Mouse (Mus musculus) midbrain, embryonic 15.5 days (tissue): Measurements from ENCODE around the gene Bard1. TPM values are rescaled to one million over a fixed set of nuclear protein-coding genes. Genes with fewer than 3 reads are reported as not detected.

Experiments
- ATAC-seq: fragments of 200-750 bp; cut with Nextera tagmentation; replicated peaks from 2 replicates; pipeline ENCODE4 v1.8.0; 2017; ENCODE audit warnings: moderate TSS enrichment
- H3K27ac ChIP-seq: fragments of 300-500 bp; sonication (generic); 2 replicates; pipeline ENCODE4 v1.5.1; 2015; ENCODE audit warnings: mild to moderate bottlenecking, inconsistent platforms
- H3K27me3 ChIP-seq: fragments of 300-500 bp; sonication (generic); replicated peaks from 2 replicates; pipeline ENCODE4 v1.6.1; 2015; ENCODE audit warnings: inconsistent platforms
- H3K36me3 ChIP-seq: fragments of 300-500 bp; sonication (generic); replicated peaks from 2 replicates; pipeline ENCODE4 v1.6.1; 2015; ENCODE audit warnings: inconsistent platforms
- H3K4me1 ChIP-seq: fragments of 300-500 bp; sonication (generic); 2 replicates; pipeline ENCODE4 v1.6.1; 2015; ENCODE audit warnings: inconsistent platforms
- H3K4me2 ChIP-seq: fragments of 300-500 bp; sonication (generic); 2 replicates; pipeline ENCODE4 v1.6.1; 2015; ENCODE audit warnings: inconsistent platforms, mild to moderate bottlenecking, moderate library complexity
- H3K4me3 ChIP-seq: fragments of 300-500 bp; sonication (generic); 2 replicates; pipeline ENCODE4 v1.5.1; 2015; ENCODE audit warnings: mild to moderate bottlenecking, inconsistent platforms
- H3K9ac ChIP-seq: fragments of 300-500 bp; sonication (generic); 2 replicates; pipeline ENCODE4 v1.6.1; 2015; ENCODE audit warnings: mild to moderate bottlenecking, inconsistent platforms
- H3K9me3 ChIP-seq: fragments of 300-500 bp; sonication (generic); 2 replicates; pipeline ENCODE4 v1.6.1; 2016; ENCODE audit warnings: inconsistent platforms
- WGBS: fragments of 180-500 bp; shearing (Covaris S2); methylation state at CpG from one replicate; pipeline ENCODE4 v1.1.7; 2015; ENCODE audit warnings: mixed read lengths; 5-methylcytosine and 5-hydroxymethylcytosine counted together
- polyA plus RNA-seq: library from polyadenylated mRNA; unstranded; fragments of >200 nt; fragmentation: Nextera tagmentation; extraction: Ambion mirVana; gene quantifications from 2 replicates; pipeline ENCODE4 v1.2.1, GENCODE M21; 2015

Bard1 gene
- polyA plus RNA-seq = 0.54 and 0.68 TPM in 2 replicates

DNA sequence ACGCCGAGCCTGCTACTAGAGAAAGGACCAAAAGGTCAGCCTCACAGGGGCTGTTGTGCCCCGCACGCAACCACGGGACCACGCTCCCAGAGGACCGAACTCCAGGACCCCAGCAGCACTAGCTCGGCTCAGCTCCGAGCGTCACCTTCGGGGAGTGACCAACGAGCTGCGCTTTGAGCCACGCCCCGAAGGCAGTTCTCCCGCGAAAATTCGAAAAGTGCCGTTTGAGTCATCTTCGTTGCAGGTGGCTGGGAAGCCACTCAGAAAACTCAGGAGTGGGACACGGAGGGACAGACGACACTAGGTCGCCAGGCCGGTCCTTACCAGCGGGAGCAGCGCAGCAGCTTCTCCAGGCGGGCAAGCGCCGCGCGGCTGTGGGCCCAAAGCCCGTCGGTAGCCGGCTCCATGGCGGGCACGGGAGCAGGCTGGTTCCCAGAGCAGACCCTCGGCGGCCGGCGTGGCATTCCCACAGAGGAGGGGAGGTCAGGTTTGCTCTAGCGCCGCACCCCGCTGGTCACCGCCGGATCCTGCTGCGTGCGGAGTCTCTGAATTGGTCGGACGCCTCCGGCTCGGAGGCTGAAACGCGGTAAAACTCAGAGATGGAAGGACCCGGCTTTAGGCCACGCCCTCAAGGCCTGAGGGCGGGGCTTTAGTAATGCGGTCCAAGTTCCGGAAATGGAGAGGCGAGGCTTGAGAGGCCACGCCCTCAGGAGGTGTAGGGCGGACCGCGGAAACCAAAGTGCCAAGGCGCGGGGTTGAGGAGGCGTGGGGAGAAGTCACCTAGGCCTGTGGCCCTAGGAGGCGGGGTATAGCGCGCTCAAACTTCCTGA is at the start of gene Bard1:
TSS of gene Bard1 (minus strand) at position 803 of the 830 bp plus-strand sequence.
- H3K27ac ChIP-seq = no peak within 1 kb of the TSS
- H3K4me1 ChIP-seq = peaks cover 6% of the 10 kb centered on the region; the same call in 1 of the 2 replicates
- H3K4me2 ChIP-seq = peak within 1 kb of the TSS; percentile 92
- no peaks in the 10 kb centered on the region for H3K36me3 ChIP-seq
- peak within 1 kb of the TSS; percentile 51 for H3K9ac ChIP-seq
- H3K9me3 ChIP-seq = no peaks in the 10 kb centered on the region
- ATAC-seq = peak; percentile 93
- no peaks in the 10 kb centered on the region for H3K27me3 ChIP-seq
- H3K4me3 ChIP-seq = peak within 1 kb of the TSS; percentile 75
- WGBS = under 1% methylated on average over 69 of the region's 69 CpGs

DNA sequence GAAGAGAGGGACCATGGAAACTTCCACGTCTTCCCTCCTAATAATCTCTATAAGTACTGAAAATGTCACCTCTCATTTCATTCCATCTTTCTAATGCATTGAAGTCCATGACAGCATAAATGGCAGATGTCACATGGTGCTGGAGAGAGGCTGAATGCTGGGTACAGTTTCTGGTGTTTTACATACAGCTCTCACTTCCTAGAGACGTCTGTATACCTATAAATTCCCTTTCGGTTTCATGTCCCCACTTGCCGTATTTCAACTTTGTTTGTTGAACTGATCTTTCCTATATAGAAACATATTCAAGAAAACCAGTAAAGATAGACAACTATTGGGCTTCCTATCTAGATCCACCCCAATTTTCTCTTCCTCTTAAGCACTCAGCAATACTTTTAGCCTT is 24.2 kb upstream of the Bard1 start:
- Histone ChIP-seq H3K4me1 (no peaks in the 10 kb centered on the region), H3K27me3 (no peaks in the 10 kb centered on the region), H3K27ac (no peak overlapping the region), H3K4me2 (no peak overlapping the region), H3K36me3 (no peaks in the 10 kb centered on the region), H3K4me3 (no peak overlapping the region), H3K9ac (no peak overlapping the region), H3K9me3 (no peaks in the 10 kb centered on the region)
- WGBS = 89% methylated on average over 4 of the region's 4 CpGs
- ATAC-seq = no peak

GRCm38 (mm10) chr1:71118511-71118910 is 15.6 kb upstream of the Bard1 start:
- H3K4me1 ChIP-seq = peaks cover 3% of the 10 kb centered on the region; the same call in 1 of the 2 replicates
- no peaks in the 10 kb centered on the region for H3K27me3 ChIP-seq
- WGBS = 45% methylated on average over 2 of the region's 2 CpGs
- H3K9ac ChIP-seq = no peak overlapping the region
- H3K4me2 ChIP-seq = no peak overlapping the region
- no peaks in the 10 kb centered on the region for H3K36me3 ChIP-seq
- H3K9me3 ChIP-seq = no peaks in the 10 kb centered on the region
- no peak overlapping the region for H3K27ac ChIP-seq
- no peak for ATAC-seq
- no peak overlapping the region for H3K4me3 ChIP-seq

DNA sequence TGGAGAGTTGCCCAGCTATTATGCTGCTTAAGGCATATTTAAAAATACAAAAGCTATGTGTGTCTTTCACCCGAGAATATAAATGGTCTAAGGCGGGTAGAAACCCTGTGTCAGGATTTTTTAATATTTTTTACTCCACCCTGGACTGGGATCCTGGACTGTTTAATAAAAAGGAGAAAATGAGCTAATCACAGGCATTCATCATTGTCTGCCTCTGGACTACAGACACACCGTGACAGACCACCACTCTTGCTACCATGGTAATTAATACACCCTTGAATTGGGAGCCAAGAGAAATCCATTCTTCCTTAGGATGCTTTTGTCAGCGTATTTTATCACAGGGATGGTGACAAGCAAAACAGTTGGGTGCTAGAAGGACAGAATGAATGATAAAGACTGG is 14.3 kb upstream of the Bard1 start:
- 33% methylated on average over 4 of the region's 4 CpGs for WGBS
- no peaks in the 10 kb centered on the region for H3K36me3 ChIP-seq
- ATAC-seq = no peak; the same call in 1 of the 2 replicates
- H3K4me2 ChIP-seq = no peak overlapping the region
- H3K27ac ChIP-seq = no peak overlapping the region
- H3K27me3 ChIP-seq = no peaks in the 10 kb centered on the region
- H3K9ac ChIP-seq = no peak overlapping the region
- peaks cover 3% of the 10 kb centered on the region; the same call in 1 of the 2 replicates for H3K4me1 ChIP-seq
- no peaks in the 10 kb centered on the region for H3K9me3 ChIP-seq
- no peak overlapping the region for H3K4me3 ChIP-seq

DNA sequence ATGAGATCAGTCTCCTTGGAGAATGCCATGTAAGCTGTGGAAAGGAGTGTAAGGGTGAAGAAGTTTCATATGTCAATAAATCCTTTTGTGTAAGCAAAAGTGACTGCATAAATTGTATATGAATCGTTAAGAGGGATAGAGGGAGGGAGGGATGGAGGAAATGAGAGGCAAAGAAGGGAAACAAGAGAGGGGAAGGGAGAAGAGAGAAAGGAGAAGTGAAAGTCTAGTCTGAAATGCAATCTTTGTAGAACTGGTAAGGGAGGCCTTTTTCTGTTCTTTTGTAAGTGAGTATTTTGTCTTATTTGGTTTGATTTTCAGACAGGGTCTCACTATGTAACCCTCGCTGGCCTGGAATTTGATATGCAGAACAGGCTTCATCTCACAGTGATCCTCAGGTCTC is 12.8 kb upstream of the Bard1 start:
- H3K4me2 ChIP-seq = no peak overlapping the region
- no peak overlapping the region for H3K4me3 ChIP-seq
- no peak for ATAC-seq
- WGBS = 85% methylated on average over 2 of the region's 2 CpGs
- peaks cover 3% of the 10 kb centered on the region; the same call in 1 of the 2 replicates for H3K4me1 ChIP-seq
- H3K9me3 ChIP-seq = no peaks in the 10 kb centered on the region
- no peaks in the 10 kb centered on the region for H3K27me3 ChIP-seq
- no peak overlapping the region for H3K9ac ChIP-seq
- H3K36me3 ChIP-seq = no peaks in the 10 kb centered on the region
- no peak overlapping the region for H3K27ac ChIP-seq

DNA sequence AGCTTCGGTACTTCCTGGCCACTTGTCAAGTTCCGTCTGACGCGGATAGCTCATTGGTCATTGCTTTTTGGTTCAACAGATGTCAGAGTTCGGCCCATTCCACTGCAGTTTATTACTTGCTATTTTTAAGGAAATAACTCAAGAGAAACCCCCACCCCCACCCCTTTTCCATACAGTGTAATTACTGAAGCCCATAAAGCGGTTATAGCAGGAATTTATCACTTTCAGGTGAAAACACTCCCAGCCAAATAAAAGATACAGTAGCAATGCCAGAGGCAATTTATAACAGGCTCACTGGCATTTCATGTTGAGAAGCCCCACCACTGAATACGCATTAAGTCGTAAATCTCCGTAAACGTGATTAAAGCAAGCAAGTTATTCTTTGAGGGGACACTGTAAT is 6.9 kb upstream of the Bard1 start:
- H3K27me3 ChIP-seq = no peaks in the 10 kb centered on the region
- ATAC-seq = no peak
- H3K9ac ChIP-seq = no peak overlapping the region
- no peaks in the 10 kb centered on the region for H3K9me3 ChIP-seq
- no peaks in the 10 kb centered on the region for H3K4me1 ChIP-seq
- H3K4me3 ChIP-seq = no peak overlapping the region
- no peak overlapping the region for H3K27ac ChIP-seq
- no peak overlapping the region for H3K4me2 ChIP-seq
- WGBS = 64% methylated on average over 10 of the region's 10 CpGs
- H3K36me3 ChIP-seq = no peaks in the 10 kb centered on the region

GRCm38 (mm10) chr1:71106127-71106526 is 3.2 kb upstream of the Bard1 start:
- no peak for ATAC-seq
- Histone ChIP-seq H3K4me1 (peaks cover 4% of the 10 kb centered on the region; the same call in 1 of the 2 replicates), H3K27ac (no peak overlapping the region), H3K9me3 (no peaks in the 10 kb centered on the region), H3K27me3 (no peaks in the 10 kb centered on the region), H3K9ac (no peak overlapping the region), H3K36me3 (no peaks in the 10 kb centered on the region), H3K4me3 (no peak overlapping the region), H3K4me2 (no peak overlapping the region)
- 94% methylated on average over 6 of the region's 6 CpGs for WGBS

DNA sequence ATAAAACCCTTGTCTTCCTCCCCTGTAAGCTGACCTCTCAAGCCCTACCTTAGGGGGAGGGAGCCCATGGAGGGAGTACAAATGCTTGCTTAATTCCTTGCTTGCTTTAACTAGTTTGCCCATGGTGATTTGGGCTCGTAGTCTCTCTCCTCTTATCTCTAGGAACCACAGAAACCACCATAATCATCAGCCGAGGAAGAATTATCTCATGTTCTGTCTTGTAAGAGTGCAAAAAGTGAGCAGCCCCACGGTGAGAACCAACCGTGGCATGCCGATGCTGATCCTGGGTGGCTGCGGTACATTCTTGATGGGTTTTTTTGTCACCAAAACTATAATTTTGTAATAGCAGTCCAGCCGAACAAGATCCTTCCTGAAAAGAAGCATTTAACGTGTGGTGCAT is 2.8 kb upstream of the Bard1 start:
- no peaks in the 10 kb centered on the region for H3K27me3 ChIP-seq
- no peaks in the 10 kb centered on the region for H3K36me3 ChIP-seq
- H3K4me2 ChIP-seq = no peak overlapping the region
- no peak overlapping the region for H3K27ac ChIP-seq
- H3K9me3 ChIP-seq = no peaks in the 10 kb centered on the region
- no peak for ATAC-seq
- H3K4me3 ChIP-seq = no peak overlapping the region
- no peak overlapping the region for H3K9ac ChIP-seq
- WGBS = 89% methylated on average over 8 of the region's 8 CpGs
- peaks cover 4% of the 10 kb centered on the region; the same call in 1 of the 2 replicates for H3K4me1 ChIP-seq

DNA sequence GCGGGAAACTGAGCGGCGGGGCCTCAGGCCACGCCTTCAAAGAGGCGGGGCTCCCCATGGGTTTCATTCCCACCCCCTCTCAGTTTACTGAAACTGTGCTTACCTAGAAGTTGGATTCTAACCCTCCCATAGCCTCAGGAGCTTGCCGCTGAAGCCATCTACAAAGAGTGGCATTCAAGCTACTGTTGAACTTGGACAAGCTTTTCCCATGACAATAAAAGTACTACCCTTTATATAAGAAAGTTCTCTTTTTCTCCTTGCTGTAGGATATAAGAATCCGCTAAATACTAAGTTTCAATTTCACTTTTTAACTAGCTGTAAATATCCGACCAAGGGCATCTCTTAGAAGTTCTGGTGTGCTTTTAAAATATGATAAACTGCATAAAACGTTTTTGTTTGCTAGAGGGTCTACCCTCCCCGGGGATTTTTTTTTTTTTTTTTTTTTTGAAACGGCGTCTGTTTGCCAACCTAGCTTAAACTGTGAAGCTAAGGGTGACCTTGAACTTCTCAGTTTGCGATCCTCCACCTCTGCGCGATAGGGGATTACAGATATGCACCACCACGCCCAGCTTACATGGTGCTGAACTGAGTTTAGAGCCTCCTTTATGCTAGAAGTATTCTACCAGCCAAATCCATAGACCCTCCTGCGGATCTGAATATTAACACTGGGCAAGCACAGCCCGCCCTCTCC is 373 bp upstream of the Bard1 start:
- H3K4me2 ChIP-seq = peak overlapping the region; percentile 92
- H3K9ac ChIP-seq = peak overlapping the region; percentile 51
- 32% methylated on average over 18 of the region's 18 CpGs for WGBS
- no peaks in the 10 kb centered on the region for H3K9me3 ChIP-seq
- peak overlapping the region; percentile 75 for H3K4me3 ChIP-seq
- H3K27ac ChIP-seq = no peak overlapping the region
- no peaks in the 10 kb centered on the region for H3K27me3 ChIP-seq
- no peak for ATAC-seq
- no peaks in the 10 kb centered on the region for H3K36me3 ChIP-seq
- peaks cover 6% of the 10 kb centered on the region; the same call in 1 of the 2 replicates for H3K4me1 ChIP-seq

DNA sequence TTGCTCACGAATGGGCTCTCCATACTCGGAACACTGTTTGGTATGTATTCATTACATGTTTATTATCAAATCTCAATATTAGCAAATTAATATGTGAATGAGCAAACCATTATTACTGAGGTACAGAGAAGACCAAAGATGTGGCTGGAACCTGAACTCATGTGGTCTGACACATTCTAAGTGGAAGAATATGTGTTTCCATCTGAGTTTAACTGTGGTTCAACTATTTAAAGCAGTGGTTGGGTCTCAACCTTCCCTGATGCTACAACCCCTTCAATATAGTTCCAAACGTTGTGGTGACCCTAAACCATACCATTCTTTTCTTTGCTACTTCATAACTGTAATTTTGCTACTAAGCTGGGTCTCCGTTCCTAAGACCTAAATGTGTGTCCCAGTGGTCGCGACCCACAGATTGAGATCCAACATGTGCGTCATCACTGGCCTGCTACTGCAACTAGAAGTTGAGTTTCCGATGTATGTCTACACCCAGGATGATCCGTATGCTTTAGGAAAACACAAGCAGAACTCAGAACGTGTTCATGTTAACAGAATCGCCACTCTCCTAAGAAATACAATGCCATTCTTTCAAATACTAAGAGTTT is 1.5 kb downstream of the Bard1 start:
- H3K27me3 ChIP-seq = no peaks in the 10 kb centered on the region
- H3K4me3 ChIP-seq = no peak overlapping the region
- ATAC-seq = no peak
- no peaks in the 10 kb centered on the region for H3K9me3 ChIP-seq
- no peaks in the 10 kb centered on the region for H3K36me3 ChIP-seq
- peaks cover 6% of the 10 kb centered on the region; the same call in 1 of the 2 replicates for H3K4me1 ChIP-seq
- WGBS = 56% methylated on average over 11 of the region's 11 CpGs
- H3K27ac ChIP-seq = no peak overlapping the region
- H3K9ac ChIP-seq = no peak overlapping the region
- no peak overlapping the region for H3K4me2 ChIP-seq

DNA sequence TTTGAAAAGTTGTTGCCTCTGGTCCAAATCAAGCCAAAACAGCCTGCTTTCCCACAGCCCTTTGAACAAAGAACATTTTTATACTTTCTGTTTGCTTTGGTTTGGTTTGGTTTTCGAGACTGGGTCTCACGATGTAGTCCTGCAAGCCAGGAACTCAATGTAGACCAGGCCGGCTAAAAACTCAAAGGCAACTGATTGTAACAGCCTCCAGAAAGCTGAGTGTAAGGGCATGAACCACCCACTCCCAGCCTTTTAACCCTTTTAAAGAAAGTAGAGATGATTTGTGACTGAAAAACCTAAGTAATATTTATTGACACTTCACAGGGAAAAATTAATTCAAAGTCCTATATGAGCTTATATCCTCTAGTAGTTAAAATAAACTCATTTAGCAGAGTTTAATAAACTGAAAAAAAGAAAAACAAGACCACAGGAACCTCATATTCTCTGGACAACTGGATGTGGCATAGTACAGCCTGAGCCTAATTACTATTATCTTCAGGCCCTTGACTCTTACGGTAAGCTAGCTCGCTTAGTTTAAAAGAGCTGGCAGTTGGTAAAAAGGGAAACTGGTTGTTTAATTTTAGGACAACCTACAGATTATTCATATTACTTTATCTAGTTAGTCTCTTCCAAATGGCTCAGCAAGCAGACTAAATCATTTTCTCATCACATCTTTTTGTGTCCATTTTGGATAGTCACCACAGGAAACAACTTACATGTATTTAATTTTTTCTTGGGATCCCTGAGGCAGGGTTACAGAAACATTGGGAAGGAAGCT is 2.2 kb downstream of the Bard1 start:
- no peak for ATAC-seq
- H3K27ac ChIP-seq = no peak overlapping the region
- H3K4me1 ChIP-seq = peaks cover 6% of the 10 kb centered on the region; the same call in 1 of the 2 replicates
- no peaks in the 10 kb centered on the region for H3K9me3 ChIP-seq
- no peak overlapping the region for H3K9ac ChIP-seq
- no peak overlapping the region for H3K4me3 ChIP-seq
- no peaks in the 10 kb centered on the region for H3K36me3 ChIP-seq
- no peaks in the 10 kb centered on the region for H3K27me3 ChIP-seq
- WGBS = 80% methylated on average over 5 of the region's 5 CpGs
- H3K4me2 ChIP-seq = no peak overlapping the region
